ENCODE assay signal across 8 mouse cellular contexts in the genomic region with DNA sequence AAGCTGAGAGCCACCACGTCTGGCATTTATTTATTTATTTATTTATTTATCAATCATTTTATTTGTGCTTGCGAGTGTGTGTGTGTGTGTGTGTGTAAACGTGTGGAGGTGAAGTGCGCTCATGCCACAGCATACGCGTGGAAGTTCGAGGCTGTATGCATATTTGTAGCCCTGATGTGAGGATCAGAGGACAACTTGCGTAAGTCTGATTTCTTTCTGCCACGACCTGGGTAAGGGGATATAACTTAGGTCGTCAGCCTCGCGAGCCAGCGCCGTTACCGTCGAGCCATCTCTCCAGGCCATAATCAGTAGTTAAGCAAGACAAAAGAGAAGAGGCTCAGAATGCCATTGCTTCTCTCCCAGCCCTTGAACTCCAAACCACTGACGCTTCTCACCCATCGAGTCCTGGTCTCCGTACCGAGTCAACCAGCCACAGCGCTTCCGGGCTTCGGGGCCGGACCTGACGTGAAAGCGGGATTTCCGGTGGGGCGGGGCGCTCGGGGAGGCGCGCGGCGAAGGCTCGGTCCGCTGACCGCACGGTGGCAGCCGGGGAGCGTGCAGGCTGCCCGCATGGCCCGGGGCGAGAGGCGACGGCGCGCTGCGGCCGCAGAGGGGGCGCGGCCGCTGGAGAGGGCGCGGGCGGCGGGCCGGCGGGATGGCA. TPM values are rescaled to one million over a fixed set of nuclear protein-coding genes. Genes with fewer than 3 reads are reported as not detected.
DNase-seq lines count a peak whose midpoint lies in the region; ATAC-seq and TF ChIP-seq lines count a peak whose summit lies in the region.

A gene (plus strand): TSS at position 486 of the 661 bp plus-strand sequence.

- peak within 1 kb of the TSS; percentile 74 for H3K4me2 ChIP-seq in embryonic facial prominence, embryonic 14.5 days (ENCODE audit: low read depth, low read length)
- peak within 1 kb of the TSS; percentile 93 for H3K4me2 ChIP-seq in limb, embryonic 13.5 days (replicated peaks)
- peak within 1 kb of the TSS; percentile 97 for H3K4me2 ChIP-seq in midbrain, embryonic 15.5 days

- under 1% methylated on average over 39 of the region's 58 CpGs for WGBS in embryonic facial prominence, embryonic 14.5 days
- under 1% methylated on average over 54 of the region's 58 CpGs for WGBS in heart, adult 2 months
- 1% methylated on average over 53 of the region's 58 CpGs for WGBS in limb, embryonic 13.5 days
- 1% methylated on average over 55 of the region's 58 CpGs for WGBS in midbrain, embryonic 15.5 days

- H3K79me2 ChIP-seq in heart, adult 2 months (replicated peaks; ENCODE audit: control insufficient read depth, insufficient read depth, low read length): no peaks in the 10 kb centered on the region

- TF ChIP-seq EP300 in heart, adult 2 months (IDR thresholded peaks at IDR 0.05; ENCODE audit: insufficient read depth, low read depth, low read length): 0 out of 2 replicates have a peak, but pooled peaks have one; percentile 70

- peak within 1 kb of the TSS; percentile 85 for H3K9ac ChIP-seq in embryonic facial prominence, embryonic 14.5 days (ENCODE audit: low read depth, low read length)
- peak within 1 kb of the TSS; percentile 77 for H3K9ac ChIP-seq in heart, adult 2 months (ENCODE audit: low read depth, low read length)
- H3K9ac ChIP-seq in limb, embryonic 13.5 days: peak within 1 kb of the TSS; percentile 92
- peak within 1 kb of the TSS; percentile 84 for H3K9ac ChIP-seq in midbrain, embryonic 15.5 days

- peak; percentile 94 for DNase-seq in 3T3-L1 (ENCODE audit: low read depth, low spot score)
- peak; percentile 89 to 93 for DNase-seq in adrenal gland, postnatal 4 days (ENCODE audit: low spot score in 2 of 2)
- DNase-seq in embryonic facial prominence, embryonic 14.5 days (ENCODE audit: low spot score): peak; percentile 95
- DNase-seq in heart, adult 2 months: peak; percentile 96
- peak; percentile 90 to 94 for DNase-seq in kidney, adult 8-10 months
- peak; percentile 90 to 95 for DNase-seq in spleen, adult 18-20 months

- H3K27ac ChIP-seq in embryonic facial prominence, embryonic 14.5 days (replicated peaks; ENCODE audit: low read depth, low read length): peak within 1 kb of the TSS; percentile 77
- peak within 1 kb of the TSS; percentile 80 for H3K27ac ChIP-seq in heart, adult 2 months
- peak within 1 kb of the TSS; percentile 74 for H3K27ac ChIP-seq in limb, embryonic 13.5 days
- peak within 1 kb of the TSS; percentile 85 for H3K27ac ChIP-seq in midbrain, embryonic 15.5 days

- TF ChIP-seq POLR2A in heart, adult 2 months (IDR thresholded peaks at IDR 0.05; ENCODE audit: insufficient read depth, low read depth, low read length): peak; percentile 98

- H3K9me3 ChIP-seq in embryonic facial prominence, embryonic 14.5 days (ENCODE audit: control insufficient read depth, low read length): no peaks in the 10 kb centered on the region
- no peaks in the 10 kb centered on the region for H3K9me3 ChIP-seq in limb, embryonic 13.5 days
- no peaks in the 10 kb centered on the region for H3K9me3 ChIP-seq in midbrain, embryonic 15.5 days

- intact Hi-C loops in heart, adult 2 months (cut with DNase I): loop anchor here (2.0 kb wide), 1 partner anchor 50 kb away; a partner anchor contains a TSS

- peak; percentile 70 for TF ChIP-seq CTCF in heart, adult 2 months (IDR thresholded peaks at IDR 0.05)

- H3K36me3 ChIP-seq in embryonic facial prominence, embryonic 14.5 days (ENCODE audit: control insufficient read depth, insufficient read depth, low read length): peaks cover 31% of the 10 kb centered on the region
- H3K36me3 ChIP-seq in heart, adult 2 months (ENCODE audit: control insufficient read depth, insufficient read depth, low read length): no peaks in the 10 kb centered on the region
- peaks cover 42% of the 10 kb centered on the region for H3K36me3 ChIP-seq in limb, embryonic 13.5 days
- peaks cover 6% of the 10 kb centered on the region; the same call in 1 of the 2 replicates for H3K36me3 ChIP-seq in midbrain, embryonic 15.5 days (replicated peaks)

- H3K4me1 ChIP-seq in embryonic facial prominence, embryonic 14.5 days (ENCODE audit: control insufficient read depth, insufficient read depth, low read length): peaks cover 15% of the 10 kb centered on the region
- peaks cover 4% of the 10 kb centered on the region for H3K4me1 ChIP-seq in heart, adult 2 months (ENCODE audit: control insufficient read depth, insufficient read depth, low read length)
- H3K4me1 ChIP-seq in limb, embryonic 13.5 days: peaks cover 34% of the 10 kb centered on the region
- H3K4me1 ChIP-seq in midbrain, embryonic 15.5 days: peaks cover 54% of the 10 kb centered on the region

- ATAC-seq in embryonic facial prominence, embryonic 14.5 days (ENCODE audit: low read depth): peak; percentile 93
- ATAC-seq in limb, embryonic 13.5 days (ENCODE audit: low FRiP score, low read depth): peak; percentile 90
- ATAC-seq in midbrain, embryonic 15.5 days (replicated peaks): peak; percentile 89

- H3K4me3 ChIP-seq in embryonic facial prominence, embryonic 14.5 days (ENCODE audit: low read depth, low read length): peak within 1 kb of the TSS; percentile 60
- H3K4me3 ChIP-seq in heart, adult 2 months: peak within 1 kb of the TSS; percentile 90
- peak within 1 kb of the TSS; percentile 90 for H3K4me3 ChIP-seq in limb, embryonic 13.5 days
- H3K4me3 ChIP-seq in midbrain, embryonic 15.5 days: peak within 1 kb of the TSS; percentile 90

- H3K27me3 ChIP-seq in embryonic facial prominence, embryonic 14.5 days (replicated peaks; ENCODE audit: control insufficient read depth, insufficient read depth, low read length): no peaks in the 10 kb centered on the region
- H3K27me3 ChIP-seq in heart, adult 2 months (ENCODE audit: control insufficient read depth, insufficient read depth, low read length): no peaks in the 10 kb centered on the region
- no peaks in the 10 kb centered on the region for H3K27me3 ChIP-seq in limb, embryonic 13.5 days
- no peaks in the 10 kb centered on the region for H3K27me3 ChIP-seq in midbrain, embryonic 15.5 days (replicated peaks)

RNA-seq across cellular contexts. Expression of the gene that starts here (rescaled TPM):
- 10 to 100 TPM; 60.1 to 64.3 TPM for total RNA-seq in adrenal gland, postnatal 4 days (2021)
- 48.7 and 49.3 TPM in 2 replicates for polyA plus RNA-seq in embryonic facial prominence, embryonic 14.5 days (2014; fragmentation: Nextera tagmentation; extraction: Ambion mirVana)
- total RNA-seq in heart, adult 2 months (2021): 1 to 10 TPM; 7.2 to 9.9 TPM
- polyA plus RNA-seq in heart, adult 2 months (2012; rRNA removed): 13.9 and 15.8 TPM in 2 replicates
- polyA plus RNA-seq in limb, embryonic 13.5 days (2015; fragmentation: Nextera tagmentation; extraction: Ambion mirVana): 42.7 and 45.4 TPM in 2 replicates
- 24.7 and 27.0 TPM in 2 replicates for polyA plus RNA-seq in midbrain, embryonic 15.5 days (2015; fragmentation: Nextera tagmentation; extraction: Ambion mirVana)

Comparison
In these comparisons a context has a peak if more than half of its experiments do, and no peak if none do; other contexts are left out.
1. Peak in every context shown above with its lines: DNase-seq, ATAC-seq, H3K4me3 ChIP-seq and H3K27ac ChIP-seq.
2. RNA of the gene that starts here (total RNA-seq): 60.1 to 64.3 TPM in adrenal gland, postnatal 4 days; 7.2 to 9.9 TPM in heart, adult 2 months; every median in the first group is over 4 times any median in the second.